Mouse (Mus musculus) forebrain, embryonic 14.5 days (tissue): ENCODE results near the gene Lad1. TPM values are rescaled to one million over a fixed set of nuclear protein-coding genes. Genes with fewer than 3 reads are reported as not detected.

Experiments
- ATAC-seq: fragments of 200-750 bp; cut with Nextera tagmentation; 2 replicates; pipeline ENCODE4 v1.8.0; 2017; ENCODE audit warnings: mild to moderate bottlenecking, moderate library complexity
- DNase-seq: peaks from one replicate; pipeline ENCODE4 v3.0.0-alpha.2; 2015; ENCODE audit warnings: low spot score
- H3K27ac ChIP-seq: fragments of 300-500 bp; sonication (generic); 2 replicates; pipeline ENCODE4 v1.5.1; 2014; ENCODE audit warnings: low read depth, mild to moderate bottlenecking, control low read depth, low read length, moderate library complexity
- H3K27me3 ChIP-seq: fragments of 300-500 bp; sonication (generic); replicated peaks from 2 replicates; pipeline ENCODE4 v1.6.1; 2014; ENCODE audit warnings: low read length, control low read depth, mixed read lengths; ENCODE audit not compliant: control insufficient read depth, insufficient read depth
- H3K36me3 ChIP-seq: fragments of 300-500 bp; sonication (generic); 2 replicates; pipeline ENCODE4 v1.6.1; 2014; ENCODE audit warnings: low read length, control low read depth; ENCODE audit not compliant: control insufficient read depth, insufficient read depth
- H3K4me1 ChIP-seq: fragments of 300-500 bp; sonication (generic); 2 replicates; pipeline ENCODE4 v1.6.1; 2014; ENCODE audit warnings: antibody characterized with exemption, low read length, control low read depth; ENCODE audit not compliant: control insufficient read depth, insufficient read depth
- H3K4me2 ChIP-seq: fragments of 300-500 bp; sonication (generic); 2 replicates; pipeline ENCODE4 v1.6.1; 2014; ENCODE audit warnings: mild to moderate bottlenecking, control low read depth, low read length
- H3K4me3 ChIP-seq: fragments of 300-500 bp; sonication (generic); 2 replicates; pipeline ENCODE4 v1.5.1; 2014; ENCODE audit warnings: low read depth, low read length, control low read depth
- H3K9ac ChIP-seq: fragments of 300-500 bp; sonication (generic); 2 replicates; pipeline ENCODE4 v1.6.1; 2014; ENCODE audit warnings: mild to moderate bottlenecking, low read length, control low read depth, moderate library complexity
- H3K9me3 ChIP-seq: fragments of 300-500 bp; sonication (generic); replicated peaks from 2 replicates; pipeline ENCODE4 v1.6.1; 2016; ENCODE audit warnings: low read length, control low read depth, mixed read lengths; ENCODE audit not compliant: control insufficient read depth
- WGBS: fragments of 180-500 bp; shearing (Covaris S2); extraction: QIAGEN DNeasy Blood & Tissue Kit; methylation state at CpG from one replicate; pipeline ENCODE4 v1.1.7; 2014; 5-methylcytosine and 5-hydroxymethylcytosine counted together
- polyA plus RNA-seq: library from polyadenylated mRNA; unstranded; fragments of >200 nt; fragmentation: Nextera tagmentation; extraction: Ambion mirVana; gene quantifications from 2 replicates; pipeline ENCODE4 v1.2.1, GENCODE M21; 2014

The Lad1 gene
- polyA plus RNA-seq, 1 experiment from 2014 or later = 0.24 TPM

DNA sequence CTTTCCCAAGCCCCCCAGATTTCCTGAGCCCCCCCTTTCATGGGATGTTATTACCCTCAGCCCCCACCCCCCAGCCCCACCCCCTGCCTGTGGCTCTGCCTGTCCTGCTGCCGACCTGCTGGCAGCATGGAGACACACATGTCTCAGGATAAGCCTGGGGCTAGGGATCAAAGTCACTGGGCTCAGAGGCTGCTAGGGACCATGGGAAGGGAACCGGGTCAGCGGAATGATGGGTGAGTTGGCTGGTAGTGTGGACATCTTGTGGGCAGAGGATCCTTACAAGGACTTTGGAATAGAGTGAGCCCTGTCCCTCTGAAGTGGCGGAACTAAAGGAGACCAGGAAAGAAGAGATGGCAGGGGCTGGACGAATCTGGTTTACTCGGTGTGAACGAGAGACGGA, 16.6 kb downstream of the Lad1 start:
- H3K36me3 ChIP-seq = no peaks in the 10 kb centered on the region
- H3K4me3 ChIP-seq = no peak overlapping the region
- no peak for ATAC-seq
- H3K4me2 ChIP-seq = no peak overlapping the region
- no peaks in the 10 kb centered on the region for H3K9me3 ChIP-seq
- no peaks in the 10 kb centered on the region for H3K27me3 ChIP-seq
- H3K4me1 ChIP-seq = no peaks in the 10 kb centered on the region
- 81% methylated on average over 8 of the region's 8 CpGs for WGBS
- H3K27ac ChIP-seq = no peak overlapping the region
- no peak for DNase-seq
- H3K9ac ChIP-seq = no peak overlapping the region

DNA sequence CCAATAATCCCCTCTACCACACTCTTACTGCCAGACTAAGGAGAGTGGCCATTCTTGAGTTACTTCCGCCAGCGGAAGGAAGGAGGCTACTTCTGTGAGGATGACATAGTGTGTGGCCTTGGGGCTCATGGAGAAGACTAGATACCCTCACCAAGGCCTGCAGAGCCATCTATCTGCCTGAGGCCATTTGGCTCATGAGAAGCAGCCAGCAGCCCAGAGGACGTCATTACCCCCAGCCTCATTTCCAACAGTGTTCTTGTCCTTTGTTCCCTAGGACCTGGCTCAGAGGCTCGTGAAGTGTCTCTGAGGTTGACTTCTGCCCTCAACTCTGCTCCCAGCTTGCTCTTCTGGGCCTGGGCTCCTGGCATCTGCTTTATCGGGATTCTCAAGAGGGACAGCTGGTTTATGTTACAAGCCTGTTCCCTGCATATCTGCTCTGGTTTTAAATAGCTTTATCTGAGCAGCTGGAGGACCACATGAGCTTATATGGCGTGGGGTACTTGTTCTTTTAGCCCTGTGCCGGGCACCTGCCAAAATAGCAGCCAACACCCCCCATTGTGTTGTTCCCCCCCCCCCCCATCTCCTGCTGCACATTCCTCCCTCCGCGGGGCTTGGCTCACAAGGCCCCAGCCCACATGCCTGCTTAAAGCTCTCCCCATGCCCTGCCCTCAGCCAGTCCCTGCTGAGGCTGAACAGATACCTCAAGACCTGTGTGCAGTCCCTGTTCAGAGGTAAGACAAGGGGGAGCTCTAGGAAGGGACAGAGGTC, 17.5 kb downstream of the Lad1 start, which contains the start of gene Tnnt2:
Gene Tnnt2, plus strand, starts transcription at position 639 of the 768 bp plus-strand sequence.
- ATAC-seq (no peak), DNase-seq (no peak)
- H3K36me3 ChIP-seq = no peaks in the 10 kb centered on the region
- H3K4me1 ChIP-seq = no peaks in the 10 kb centered on the region
- H3K4me2 ChIP-seq = no peak within 1 kb of the TSS
- no peak within 1 kb of the TSS for H3K4me3 ChIP-seq
- H3K9me3 ChIP-seq = no peaks in the 10 kb centered on the region
- WGBS = 55% methylated on average over 9 of the region's 9 CpGs
- H3K27me3 ChIP-seq = no peaks in the 10 kb centered on the region
- H3K27ac ChIP-seq = no peak within 1 kb of the TSS
- H3K9ac ChIP-seq = no peak within 1 kb of the TSS

DNA sequence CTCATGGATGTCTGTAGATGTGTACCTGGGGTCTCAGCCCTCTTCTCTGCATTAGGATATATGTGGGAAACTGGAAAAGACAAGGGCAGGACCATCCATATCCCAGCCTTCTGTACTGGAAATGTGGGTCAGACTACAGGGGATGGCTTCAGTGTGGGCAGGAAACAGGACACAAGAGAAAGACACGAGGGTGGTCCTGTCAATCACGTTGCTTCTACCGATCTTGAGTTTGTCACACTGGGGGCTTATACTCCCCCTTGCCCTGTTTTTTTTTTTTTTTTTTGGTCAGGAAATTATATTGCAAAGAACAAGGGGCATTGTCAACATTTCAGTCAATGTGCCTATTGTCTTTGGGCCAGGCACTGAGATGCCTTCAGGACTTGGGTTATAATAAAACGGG, 20.2 kb downstream of the Lad1 start:
- Histone ChIP-seq H3K9me3 (no peaks in the 10 kb centered on the region), H3K4me1 (no peaks in the 10 kb centered on the region), H3K4me3 (no peak overlapping the region), H3K27ac (no peak overlapping the region), H3K4me2 (no peak overlapping the region), H3K9ac (no peak overlapping the region), H3K36me3 (no peaks in the 10 kb centered on the region), H3K27me3 (no peaks in the 10 kb centered on the region)
- ATAC-seq (no peak), DNase-seq (no peak)
- WGBS = 78% methylated on average over 4 of the region's 4 CpGs

DNA sequence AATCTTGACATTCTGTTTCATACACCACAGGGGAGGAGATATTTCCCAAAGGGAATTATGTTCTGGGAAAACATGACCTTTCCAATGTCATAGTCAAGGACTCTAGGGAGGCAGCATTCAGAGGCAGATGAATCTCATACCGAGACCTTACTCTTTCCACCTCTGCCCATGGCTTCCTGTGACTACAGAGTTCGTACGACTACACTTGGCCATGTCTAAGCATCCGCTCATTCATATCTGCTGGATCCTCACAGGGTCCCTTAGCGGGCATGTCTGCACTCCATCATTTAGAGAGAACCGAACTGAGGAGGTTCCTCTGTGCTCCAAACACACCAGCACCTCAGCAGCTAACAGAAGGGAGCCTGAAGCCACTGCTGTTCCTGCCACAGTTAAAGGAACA, 20.7 kb downstream of the Lad1 start:
- no peak overlapping the region for H3K27ac ChIP-seq
- no peak overlapping the region for H3K9ac ChIP-seq
- no peaks in the 10 kb centered on the region for H3K4me1 ChIP-seq
- no peaks in the 10 kb centered on the region for H3K27me3 ChIP-seq
- H3K9me3 ChIP-seq = no peaks in the 10 kb centered on the region
- DNase-seq (no peak), ATAC-seq (no peak)
- H3K36me3 ChIP-seq = no peaks in the 10 kb centered on the region
- WGBS = 90% methylated on average over 6 of the region's 6 CpGs
- no peak overlapping the region for H3K4me2 ChIP-seq
- no peak overlapping the region for H3K4me3 ChIP-seq

DNA sequence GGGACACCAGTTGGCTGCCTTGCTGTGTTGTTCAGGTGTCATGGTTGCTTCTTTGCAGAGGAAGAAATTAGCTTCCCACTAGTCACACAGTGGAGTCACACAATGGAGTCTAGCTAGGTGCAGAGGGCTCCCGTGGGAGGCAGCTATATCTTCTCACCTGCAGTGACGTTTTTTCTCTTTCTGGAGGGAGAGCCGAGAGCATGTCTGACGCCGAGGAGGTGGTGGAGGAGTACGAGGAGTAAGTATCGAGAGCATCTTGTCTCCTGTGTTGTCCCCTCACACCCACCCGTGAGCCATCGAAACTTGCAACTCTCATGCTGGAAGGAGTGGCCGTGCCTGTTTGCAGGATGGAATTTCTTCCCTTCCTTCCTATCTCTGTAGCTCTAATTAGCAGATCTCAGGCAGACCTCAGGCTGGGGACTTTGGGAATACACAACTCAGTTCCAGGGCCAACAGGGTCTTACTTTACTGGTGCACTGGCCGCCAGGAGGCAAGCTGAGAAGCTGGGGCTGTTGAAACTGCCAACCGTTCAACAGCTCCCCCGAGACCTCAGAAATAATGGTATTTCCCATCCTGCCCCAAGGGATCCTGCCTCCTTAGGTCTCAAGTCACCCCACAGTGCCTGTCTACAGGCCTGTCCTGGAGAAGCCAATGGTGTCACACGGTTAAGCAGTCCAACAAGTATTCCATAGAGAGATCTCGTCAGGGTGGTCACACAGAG, 22.4 kb downstream of the Lad1 start:
- no peak overlapping the region for H3K4me3 ChIP-seq
- H3K9ac ChIP-seq = no peak overlapping the region
- H3K27me3 ChIP-seq = no peaks in the 10 kb centered on the region
- no peak for ATAC-seq
- H3K4me2 ChIP-seq = no peak overlapping the region
- no peaks in the 10 kb centered on the region for H3K9me3 ChIP-seq
- no peaks in the 10 kb centered on the region for H3K36me3 ChIP-seq
- no peak overlapping the region for H3K27ac ChIP-seq
- no peak for DNase-seq
- H3K4me1 ChIP-seq = no peaks in the 10 kb centered on the region
- 73% methylated on average over 15 of the region's 15 CpGs for WGBS

DNA sequence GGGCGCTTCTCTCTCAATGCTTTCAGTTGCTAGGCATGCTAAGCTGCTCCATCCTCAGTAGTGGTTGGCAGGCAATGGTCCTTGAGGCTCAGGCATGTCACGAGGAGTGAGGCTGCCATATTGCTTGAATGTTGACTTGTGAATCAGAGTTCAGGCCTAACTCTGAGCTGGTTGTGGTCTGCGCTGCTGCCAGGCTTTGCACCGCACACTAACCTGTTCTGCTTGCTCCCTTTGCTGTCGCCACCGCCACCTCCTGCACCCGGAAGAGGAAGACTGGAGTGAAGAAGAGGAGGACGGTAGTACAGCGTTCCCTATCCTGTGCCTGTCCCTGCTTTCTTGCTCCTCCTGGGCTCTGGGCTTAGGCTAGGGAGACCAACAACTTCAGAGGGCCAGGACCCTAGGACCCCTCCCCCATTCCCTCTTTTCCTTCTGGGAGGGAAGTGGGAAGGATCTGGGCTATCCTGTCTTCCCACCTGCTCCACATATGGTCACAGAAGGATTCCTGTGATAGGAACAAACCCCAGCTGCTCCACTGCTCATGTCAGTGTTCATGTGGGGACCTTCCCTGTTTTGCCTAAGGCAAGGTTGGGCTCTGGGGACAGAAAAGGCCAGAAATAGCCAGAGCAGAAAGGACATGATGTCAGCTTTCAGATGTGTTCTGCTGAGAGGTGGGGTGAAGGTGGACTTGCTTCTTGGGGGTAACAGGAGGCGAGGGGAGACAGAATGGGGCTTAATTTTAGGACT, 25.3 kb downstream of the Lad1 start:
- Histone ChIP-seq H3K4me1 (no peaks in the 10 kb centered on the region), H3K9me3 (no peaks in the 10 kb centered on the region), H3K4me2 (no peak overlapping the region), H3K27me3 (no peaks in the 10 kb centered on the region), H3K27ac (no peak overlapping the region), H3K36me3 (no peaks in the 10 kb centered on the region), H3K9ac (no peak overlapping the region), H3K4me3 (no peak overlapping the region)
- ATAC-seq (no peak), DNase-seq (no peak)
- WGBS = 89% methylated on average over 10 of the region's 10 CpGs

DNA sequence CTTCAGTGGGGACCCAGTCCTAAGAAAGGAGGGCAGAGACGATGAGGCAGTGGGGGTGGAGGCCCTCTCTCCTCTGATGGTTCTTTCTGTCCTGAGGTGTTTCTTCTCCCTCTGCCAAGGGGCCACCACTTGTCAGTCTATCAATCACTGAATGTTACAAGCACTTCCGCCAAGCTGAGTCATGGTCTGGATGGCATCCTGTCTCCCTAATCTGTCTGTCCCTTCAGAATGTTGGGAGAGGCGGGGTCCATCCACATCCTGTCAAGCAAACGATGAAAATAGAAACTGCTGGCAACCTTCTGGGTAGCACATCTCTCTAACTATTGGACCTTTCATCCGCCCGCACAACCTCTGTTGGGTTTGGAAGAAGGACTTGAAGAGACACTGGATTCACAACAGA, 26.1 kb downstream of the Lad1 start:
- no peaks in the 10 kb centered on the region for H3K9me3 ChIP-seq
- no peaks in the 10 kb centered on the region for H3K36me3 ChIP-seq
- ATAC-seq (no peak), DNase-seq (no peak)
- H3K4me1 ChIP-seq = no peaks in the 10 kb centered on the region
- no peak overlapping the region for H3K9ac ChIP-seq
- 82% methylated on average over 6 of the region's 6 CpGs for WGBS
- no peak overlapping the region for H3K27ac ChIP-seq
- no peaks in the 10 kb centered on the region for H3K27me3 ChIP-seq
- no peak overlapping the region for H3K4me3 ChIP-seq
- no peak overlapping the region for H3K4me2 ChIP-seq

DNA sequence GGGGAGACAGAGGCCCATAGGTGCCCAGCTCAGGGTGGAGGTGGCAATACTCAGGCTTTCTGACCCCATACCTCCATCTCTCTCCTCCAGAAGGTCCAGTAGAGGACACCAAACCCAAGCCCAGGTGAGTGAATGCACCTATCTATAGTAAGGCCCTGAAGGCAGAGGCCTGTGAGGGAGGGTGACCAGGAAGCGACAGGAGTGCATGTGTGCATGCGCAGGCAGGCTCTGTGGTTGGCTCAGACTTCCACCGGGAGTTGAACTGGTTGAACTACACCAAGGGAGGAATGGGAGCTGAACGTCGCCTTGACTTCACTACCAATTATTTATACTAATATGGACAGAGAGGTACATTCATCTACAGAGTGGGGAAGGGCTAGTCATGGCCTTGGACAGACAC, 28.2 kb downstream of the Lad1 start:
- Histone ChIP-seq H3K4me3 (no peak overlapping the region), H3K9ac (no peak overlapping the region), H3K4me2 (no peak overlapping the region), H3K4me1 (no peaks in the 10 kb centered on the region), H3K27ac (no peak overlapping the region), H3K27me3 (no peaks in the 10 kb centered on the region), H3K9me3 (no peaks in the 10 kb centered on the region), H3K36me3 (no peaks in the 10 kb centered on the region)
- no peak for DNase-seq
- WGBS = 77% methylated on average over 5 of the region's 5 CpGs
- no peak for ATAC-seq
